Mouse (Mus musculus): ENCODE measurements around the gene Thada.

Gene Thada
- long read RNA-seq, experiment 1, partial matches to known transcripts = 1 of 1 reads
- long read RNA-seq, experiment 1, other reads (novel, unspliced or antisense) = 0 of 1 reads
- long read RNA-seq, experiment 2, partial matches to known transcripts = 2 of 5 reads
- long read RNA-seq, experiment 2, other reads (novel, unspliced or antisense) = 3 of 5 reads

- intact Hi-C loops (cut with DNase I) = no loop called here
These were observed at the start of gene Thada for GRCm38 (mm10) chr17:84465753-84466608. TSS of gene Thada (minus strand) at chr17:84466205.

GRCm38 (mm10) chr17:84512516-84513085 lies 46.6 kb upstream of the Thada start:
- intact Hi-C loops (cut with DNase I) = no loop called here

- intact Hi-C loops (cut with DNase I) = no loop called here
These were observed 45.9 kb upstream of the Thada start, which contains the start of gene Plekhh2 for GRCm38 (mm10) chr17:84511682-84512515. TSS of gene Plekhh2 (plus strand) at chr17:84511895.

GRCm38 (mm10) chr17:84510961-84511639 lies 45.1 kb upstream of the Thada start:
- intact Hi-C loops (cut with DNase I) = no loop called here

GRCm38 (mm10) chr17:84510355-84510754 lies 44.4 kb upstream of the Thada start:
- intact Hi-C loops (cut with DNase I) = no loop called here

- intact Hi-C loops (cut with DNase I) = no loop called here
These were observed 43.2 kb upstream of the Thada start for GRCm38 (mm10) chr17:84509176-84509575.

- intact Hi-C loops (cut with DNase I) = no loop called here
These were observed 42.7 kb upstream of the Thada start for GRCm38 (mm10) chr17:84508736-84509135.

- intact Hi-C loops (cut with DNase I) = no loop called here
These were observed 39.9 kb upstream of the Thada start for GRCm38 (mm10) chr17:84505922-84506321.

GRCm38 (mm10) chr17:84502341-84502740 lies 36.3 kb upstream of the Thada start:
- intact Hi-C loops (cut with DNase I) = no loop called here

GRCm38 (mm10) chr17:84498639-84499038 lies 32.6 kb upstream of the Thada start:
- intact Hi-C loops (cut with DNase I) = no loop called here

GRCm38 (mm10) chr17:84497972-84498604 lies 32.1 kb upstream of the Thada start:
- intact Hi-C loops (cut with DNase I) = no loop called here

GRCm38 (mm10) chr17:84497559-84497958 lies 31.6 kb upstream of the Thada start:
- intact Hi-C loops (cut with DNase I) = no loop called here

GRCm38 (mm10) chr17:84497026-84497425 lies 31.0 kb upstream of the Thada start:
- intact Hi-C loops (cut with DNase I) = no loop called here

- intact Hi-C loops (cut with DNase I) = no loop called here
These were observed 26.4 kb upstream of the Thada start for GRCm38 (mm10) chr17:84492255-84492880.

GRCm38 (mm10) chr17:84487415-84487814 lies 21.4 kb upstream of the Thada start:
- intact Hi-C loops (cut with DNase I) = no loop called here

GRCm38 (mm10) chr17:84483673-84484320 lies 17.8 kb upstream of the Thada start:
- intact Hi-C loops (cut with DNase I) = no loop called here

GRCm38 (mm10) chr17:84482831-84483230 lies 16.8 kb upstream of the Thada start:
- intact Hi-C loops (cut with DNase I) = no loop called here

- intact Hi-C loops (cut with DNase I) = no loop called here
These were observed 14.7 kb upstream of the Thada start for GRCm38 (mm10) chr17:84480464-84481355.
